Mouse (Mus musculus) bone marrow, adult 2 months (tissue): ENCODE measurements around the gene Gm21964. TPM values are rescaled to one million over a fixed set of nuclear protein-coding genes. Genes with fewer than 3 reads are reported as not detected.
A peak's percentile ranks its signal among the peaks of the same experiment; 100 is the strongest.

Experiments used
- H3K27ac ChIP-seq: fragments of 200-500 bp; 2 replicates; pipeline ENCODE4 v1.5.1; 2012; ENCODE audit warnings: low read depth, mild to moderate bottlenecking, control low read depth, inconsistent platforms, low read length; ENCODE audit not compliant: control insufficient read depth, poor library complexity, insufficient read depth
- H3K4me1 ChIP-seq: fragments of 200-500 bp; 2 replicates; pipeline ENCODE4 v1.6.1; 2011; ENCODE audit warnings: low read length; ENCODE audit not compliant: control insufficient read depth, insufficient read depth
- H3K4me3 ChIP-seq: fragments of 200-500 bp; replicated peaks from 2 replicates; pipeline ENCODE3; 2011; ENCODE audit warnings: mild to moderate bottlenecking, low read depth, low read length, control low read depth; ENCODE audit not compliant: control insufficient read depth
- CTCF ChIP-seq: fragments of 200-500 bp; IDR thresholded peaks from 2 replicates; pipeline ENCODE4 v1.5.1; 2011; ENCODE audit warnings: low read length, control low read depth; ENCODE audit not compliant: control insufficient read depth, insufficient read depth
- POLR2A ChIP-seq: fragments of 200-500 bp; IDR thresholded peaks from 2 replicates; pipeline ENCODE4 v1.6.1; 2011; ENCODE audit warnings: low read depth, mild to moderate bottlenecking, control low read depth, low read length, borderline replicate concordance; ENCODE audit not compliant: control insufficient read depth
- WGBS: fragments of 180-500 bp; shearing (Covaris S2); methylation state at CpG from one replicate; pipeline ENCODE4 v1.1.7; 2018; 5-methylcytosine and 5-hydroxymethylcytosine counted together
- polyA plus RNA-seq: library from polyadenylated mRNA; stranded (reverse); fragments of >200 nt; gene quantifications from 2 replicates; pipeline ENCODE4 v1.2.4, GENCODE M21; 2011; ENCODE audit warnings: low replicate concordance; ENCODE audit not compliant: missing spikeins, insufficient read depth, insufficient read length

Gene Gm21964
- polyA plus RNA-seq, 1 experiment, result not detected

- WGBS, result 75% methylated on average over 8 of the region's 8 CpGs
Measured at GRCm38 (mm10) chr8:110074496-110074895, 26.5 kb upstream of the Gm21964 start.

GRCm38 (mm10) chr8:110079282-110080221 is 21.5 kb upstream of the Gm21964 start, which contains the start of gene Zfp612:
TSS of gene Zfp612 (plus strand) at chr8:110079746.
- Histone ChIP-seq H3K4me3 (peak within 1 kb of the TSS; percentile 42), H3K27ac (no peak within 1 kb of the TSS), H3K4me1 (no peaks in the 10 kb centered on the region)
- TF ChIP-seq CTCF (no peak), POLR2A (no peak)
- WGBS, result 11% methylated on average over 54 of the region's 54 CpGs

More at GRCm38 (mm10) chr8:110074496-110074895, 26.5 kb upstream of the Gm21964 start:
- H3K27ac ChIP-seq, result no peak overlapping the region
- TF ChIP-seq CTCF (no peak), POLR2A (no peak)
- no peak overlapping the region for H3K4me3 ChIP-seq
- no peaks in the 10 kb centered on the region for H3K4me1 ChIP-seq

DNA sequence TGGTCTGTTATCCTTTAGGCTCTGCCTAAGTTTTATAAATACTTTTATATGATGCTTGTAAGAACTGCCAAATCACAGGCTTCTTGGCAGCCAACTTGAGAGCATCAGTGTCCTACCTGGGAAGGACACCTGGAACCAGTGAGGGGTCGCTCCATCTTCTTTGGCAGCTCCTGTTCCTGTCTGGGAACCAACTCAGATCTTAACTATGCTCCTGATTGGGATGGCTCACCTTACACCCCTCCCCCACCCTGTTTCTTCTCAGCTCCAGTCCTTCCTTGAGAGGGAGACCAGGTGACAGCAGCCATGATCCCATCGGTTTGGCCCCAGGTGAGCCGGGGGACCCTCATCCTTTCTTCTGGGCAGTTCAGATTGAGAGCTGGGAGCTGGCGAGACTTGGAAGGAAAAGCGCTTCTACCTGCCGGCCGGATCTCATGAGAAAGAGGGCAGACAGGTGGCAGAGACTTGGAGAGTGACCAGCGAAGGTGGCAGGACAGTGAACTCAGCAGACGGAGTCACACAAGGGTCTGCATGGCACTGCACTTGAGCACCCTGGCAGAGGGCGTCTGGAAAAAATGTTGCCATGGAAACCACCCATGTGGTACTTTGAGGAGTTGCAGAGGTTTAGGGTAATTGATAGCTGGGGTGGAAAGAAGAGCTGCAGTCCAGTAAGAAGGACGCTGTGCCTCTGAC is 18.4 kb upstream of the Gm21964 start:
- WGBS, result 79% methylated on average over 11 of the region's 11 CpGs
- no peaks in the 10 kb centered on the region for H3K4me1 ChIP-seq
- H3K4me3 ChIP-seq, result no peak overlapping the region
- H3K27ac ChIP-seq, result no peak overlapping the region
- TF ChIP-seq POLR2A, result no peak
- TF ChIP-seq CTCF, result no peak

DNA sequence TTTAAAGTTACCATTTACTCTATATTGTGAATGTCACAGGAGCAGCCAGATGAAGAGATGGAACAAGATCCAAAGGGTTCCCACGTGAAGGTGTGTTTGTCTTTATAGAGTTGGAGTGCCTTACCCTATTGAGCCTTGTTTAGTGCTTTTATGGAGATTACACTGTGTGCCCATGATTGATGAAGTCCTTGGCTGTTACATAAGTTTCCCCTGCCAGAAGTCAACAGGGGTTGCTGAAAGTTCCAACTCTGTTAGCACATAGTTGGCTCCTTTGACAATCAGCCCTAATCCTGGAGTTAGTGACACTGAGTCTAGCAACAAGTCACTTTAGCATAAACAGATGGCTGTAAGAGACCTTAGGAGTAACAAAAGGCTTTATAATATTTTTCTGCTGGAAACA is 9.1 kb upstream of the Gm21964 start:
- H3K4me1 ChIP-seq, result no peaks in the 10 kb centered on the region
- TF ChIP-seq CTCF (no peak), POLR2A (no peak)
- no peak overlapping the region for H3K4me3 ChIP-seq
- no peak overlapping the region for H3K27ac ChIP-seq
- 42% methylated on average over 1 of the region's 1 CpGs for WGBS

DNA sequence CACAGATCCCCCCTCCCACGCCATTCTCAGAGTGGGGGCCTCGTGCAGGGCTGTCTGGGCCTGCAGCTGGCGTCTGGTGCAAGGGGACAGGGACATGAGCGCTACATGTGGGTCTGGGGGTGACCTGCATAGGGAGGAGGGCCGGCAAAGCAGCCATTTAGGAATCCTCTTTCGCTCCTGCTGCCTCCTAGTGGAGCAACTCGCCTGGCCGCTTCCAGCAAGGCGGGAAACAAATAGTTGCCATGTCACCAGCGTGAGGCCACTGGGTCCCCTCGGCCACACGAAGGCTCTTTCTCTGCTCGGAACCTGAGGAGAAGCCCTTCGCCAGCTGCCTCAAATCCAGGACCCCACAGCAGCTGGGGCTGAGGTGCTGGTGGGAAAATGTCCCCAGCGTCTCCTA is 669 bp downstream of the Gm21964 start:
- 81% methylated on average over 15 of the region's 15 CpGs for WGBS
- Histone ChIP-seq H3K27ac (no peak overlapping the region), H3K4me3 (no peak overlapping the region), H3K4me1 (no peaks in the 10 kb centered on the region)
- TF ChIP-seq POLR2A, result no peak
- no peak for TF ChIP-seq CTCF

- H3K4me1 ChIP-seq, result no peaks in the 10 kb centered on the region
- H3K4me3 ChIP-seq, result no peak within 1 kb of the TSS
- TF ChIP-seq POLR2A (no peak), CTCF (no peak)
- 62% methylated on average over 3 of the region's 3 CpGs for WGBS
- H3K27ac ChIP-seq, result no peak within 1 kb of the TSS
Measured at GRCm38 (mm10) chr8:110102653-110103052, 1.6 kb downstream of the Gm21964 start, which contains the start of gene Gm17720. TSS of gene Gm17720 (minus strand) at chr8:110102753.

DNA sequence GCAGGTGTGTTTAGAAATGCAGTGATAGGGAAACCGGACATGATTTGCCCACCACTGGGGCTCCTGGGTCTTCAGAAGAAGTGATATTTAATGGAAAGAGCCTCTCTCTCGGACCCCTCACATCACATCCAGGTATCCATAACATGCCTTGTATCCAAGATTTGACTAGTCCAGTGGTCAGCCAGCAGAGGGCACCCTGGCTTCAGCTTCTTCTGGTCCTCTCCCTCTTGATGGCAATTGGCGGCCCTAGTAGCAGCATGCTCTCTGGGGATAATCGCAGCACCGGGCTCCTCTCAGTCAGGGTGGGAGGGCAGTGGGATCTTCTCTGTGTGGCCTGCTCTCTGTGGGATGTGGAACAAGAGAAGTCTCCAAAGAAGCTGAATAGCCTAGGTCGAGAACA is 18.7 kb downstream of the Gm21964 start:
- TF ChIP-seq POLR2A (no peak), CTCF (no peak)
- no peak overlapping the region for H3K4me3 ChIP-seq
- 46% methylated on average over 6 of the region's 6 CpGs for WGBS
- no peaks in the 10 kb centered on the region for H3K4me1 ChIP-seq
- no peak overlapping the region for H3K27ac ChIP-seq

DNA sequence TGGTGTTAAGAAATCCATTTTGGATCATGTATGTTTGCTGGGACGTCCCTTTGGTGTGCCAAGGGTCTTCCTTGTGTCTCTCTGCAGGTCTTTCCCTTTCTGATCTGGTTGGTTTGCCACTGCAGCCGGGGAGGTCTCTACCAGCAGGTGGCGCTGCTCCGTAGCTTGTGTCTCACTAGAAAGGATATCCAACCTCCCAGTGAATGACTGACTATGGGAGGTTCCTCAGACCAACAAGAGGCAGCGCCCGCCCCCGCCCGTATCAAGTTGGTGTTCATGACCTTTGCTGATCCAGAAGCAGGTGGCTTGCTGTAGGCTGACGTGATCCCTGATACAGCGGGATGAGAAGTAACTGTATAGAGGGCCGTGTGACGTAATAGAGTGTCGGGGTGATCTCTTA is 29.5 kb downstream of the Gm21964 start:
- Histone ChIP-seq H3K4me3 (no peak overlapping the region), H3K4me1 (no peaks in the 10 kb centered on the region; the same call in 1 of the 2 replicates), H3K27ac (no peak overlapping the region)
- WGBS, result 23% methylated on average over 13 of the region's 13 CpGs
- no peak for TF ChIP-seq POLR2A
- peak; percentile 76 for TF ChIP-seq CTCF

GRCm38 (mm10) chr8:110134236-110134635 is 33.2 kb downstream of the Gm21964 start:
- Histone ChIP-seq H3K27ac (no peak overlapping the region), H3K4me1 (no peaks in the 10 kb centered on the region; the same call in 1 of the 2 replicates), H3K4me3 (no peak overlapping the region)
- WGBS, result 79% methylated on average over 8 of the region's 8 CpGs
- TF ChIP-seq CTCF (no peak), POLR2A (no peak)
